Mouse (Mus musculus) lung, embryonic 16.5 days (tissue): Measurements from ENCODE around the gene Rsu1. TPM values are rescaled to one million over a fixed set of nuclear protein-coding genes. Genes with fewer than 3 reads are reported as not detected.
"Not testable (repeated sequence)": the region's sequence is repeated elsewhere in the genome, so short reads cannot be mapped to it uniquely, and the experiment has no call there.

Experiments used
- ATAC-seq: fragments of 200-750 bp; cut with Nextera tagmentation; 2 replicates; pipeline ENCODE4 v1.8.0; 2017; ENCODE audit warnings: low read depth, mild to moderate bottlenecking, moderate library complexity
- H3K27ac ChIP-seq: fragments of 300-500 bp; sonication (generic); 2 replicates; pipeline ENCODE4 v1.5.1; 2014; ENCODE audit warnings: mild to moderate bottlenecking, control low read depth, low read length
- H3K27me3 ChIP-seq: fragments of 300-500 bp; sonication (generic); 2 replicates; pipeline ENCODE4 v1.6.1; 2014; ENCODE audit warnings: low read depth, low read length, mixed read lengths; ENCODE audit not compliant: control insufficient read depth, insufficient read depth
- H3K36me3 ChIP-seq: fragments of 300-500 bp; sonication (generic); 2 replicates; pipeline ENCODE4 v1.6.1; 2014; ENCODE audit warnings: low read length; ENCODE audit not compliant: control insufficient read depth, insufficient read depth
- H3K4me1 ChIP-seq: fragments of 300-500 bp; sonication (generic); replicated peaks from 2 replicates; pipeline ENCODE4 v1.6.1; 2014; ENCODE audit warnings: low read length, mixed read lengths; ENCODE audit not compliant: control insufficient read depth, insufficient read depth
- H3K4me2 ChIP-seq: fragments of 300-500 bp; sonication (generic); 2 replicates; pipeline ENCODE4 v1.6.1; 2014; ENCODE audit warnings: low read depth, low read length, control low read depth
- H3K4me3 ChIP-seq: fragments of 300-500 bp; sonication (generic); 2 replicates; pipeline ENCODE4 v1.5.1; 2014; ENCODE audit warnings: mild to moderate bottlenecking, low read length, control low read depth
- H3K9ac ChIP-seq: fragments of 300-500 bp; sonication (generic); 2 replicates; pipeline ENCODE4 v1.6.1; 2014; ENCODE audit warnings: low read length, control low read depth
- H3K9me3 ChIP-seq: fragments of 300-500 bp; sonication (generic); 2 replicates; pipeline ENCODE4 v1.6.1; 2016; ENCODE audit warnings: low read length; ENCODE audit not compliant: control insufficient read depth
- WGBS: fragments of 180-500 bp; shearing (Covaris S2); extraction: QIAGEN DNeasy Blood & Tissue Kit; methylation state at CpG from one replicate; pipeline ENCODE4 v1.1.7; 2014; 5-methylcytosine and 5-hydroxymethylcytosine counted together
- polyA plus RNA-seq: library from polyadenylated mRNA; unstranded; fragments of >200 nt; fragmentation: Nextera tagmentation; extraction: Ambion mirVana; gene quantifications from 2 replicates; pipeline ENCODE4 v1.2.1, GENCODE M21; 2015

Gene Rsu1
- polyA plus RNA-seq, 1 experiment from 2014 or later, result 187 TPM

DNA sequence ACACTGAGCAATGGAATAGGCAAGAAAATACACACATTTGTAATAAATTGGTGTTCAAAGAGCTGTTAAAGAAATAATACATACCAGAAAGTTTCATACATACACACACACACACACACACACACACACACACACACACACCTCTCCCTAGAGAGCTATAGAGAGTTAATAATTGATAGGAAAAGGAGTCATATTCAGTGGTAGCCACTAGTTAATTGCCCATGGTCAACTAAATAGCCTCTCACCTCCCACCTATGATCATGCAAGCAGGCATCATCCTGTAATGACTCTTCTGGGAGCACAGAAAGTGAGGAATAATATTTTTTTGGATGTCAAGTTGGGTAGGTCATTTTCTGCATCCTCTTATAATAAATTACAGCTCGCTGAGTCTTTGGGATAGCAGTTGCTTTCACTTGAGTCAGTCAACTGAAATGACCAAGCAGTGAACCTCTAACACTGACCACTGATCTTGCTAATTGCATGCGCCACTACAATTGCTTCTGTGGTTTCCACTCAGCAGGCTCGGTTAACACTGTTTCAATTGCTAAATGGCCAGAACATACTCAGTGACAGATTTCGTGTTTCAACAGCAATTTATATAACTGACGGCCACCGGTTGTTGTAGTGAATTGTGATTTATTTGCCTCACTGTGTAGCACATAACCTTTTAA, 68.3 kb downstream of the Rsu1 start:
- no peak overlapping the region for H3K9ac ChIP-seq
- H3K36me3 ChIP-seq, result no peaks in the 10 kb centered on the region
- WGBS, result 91% methylated on average over 6 of the region's 6 CpGs
- H3K4me3 ChIP-seq, result no peak overlapping the region
- H3K4me1 ChIP-seq, result no peaks in the 10 kb centered on the region
- ATAC-seq, result no peak
- no peaks in the 10 kb centered on the region for H3K9me3 ChIP-seq
- H3K27me3 ChIP-seq, result no peaks in the 10 kb centered on the region
- H3K4me2 ChIP-seq, result no peak overlapping the region
- H3K27ac ChIP-seq, result no peak overlapping the region

DNA sequence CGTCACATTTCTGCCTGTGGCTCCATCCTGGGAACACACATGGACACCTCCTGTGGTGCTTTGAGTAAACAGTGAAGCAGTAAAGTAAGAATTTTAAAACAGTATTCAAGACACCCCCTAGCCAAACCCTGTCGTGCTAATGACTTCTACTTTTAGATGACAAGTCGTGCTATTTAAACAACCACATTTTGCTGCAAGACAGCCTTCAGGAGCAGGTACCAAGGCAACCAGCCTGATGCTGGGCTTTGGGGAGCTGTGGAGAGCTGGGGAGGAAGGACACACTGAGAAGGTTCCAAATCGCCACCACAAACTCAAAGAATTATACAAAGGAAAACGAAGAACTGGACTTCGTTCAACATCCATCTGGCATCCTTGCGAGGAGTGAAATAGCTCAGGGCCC, 71.5 kb downstream of the Rsu1 start:
- Histone ChIP-seq H3K27ac (no peak overlapping the region), H3K4me1 (no peaks in the 10 kb centered on the region), H3K9ac (no peak overlapping the region), H3K4me3 (no peak overlapping the region), H3K36me3 (no peaks in the 10 kb centered on the region), H3K4me2 (no peak overlapping the region), H3K9me3 (no peaks in the 10 kb centered on the region), H3K27me3 (no peaks in the 10 kb centered on the region)
- 73% methylated on average over 7 of the region's 7 CpGs for WGBS
- ATAC-seq, result no peak

- H3K27me3 ChIP-seq, result no peaks in the 10 kb centered on the region
- no peak overlapping the region for H3K27ac ChIP-seq
- WGBS, result 53% methylated on average over 2 of the region's 2 CpGs
- no peaks in the 10 kb centered on the region for H3K9me3 ChIP-seq
- H3K36me3 ChIP-seq, result no peaks in the 10 kb centered on the region
- H3K9ac ChIP-seq, result no peak overlapping the region
- H3K4me2 ChIP-seq, result no peak overlapping the region
- ATAC-seq, result no peak
- no peak overlapping the region for H3K4me3 ChIP-seq
- H3K4me1 ChIP-seq, result no peaks in the 10 kb centered on the region
Observed at GRCm38 (mm10) chr2:13199033-13199432, 72.2 kb downstream of the Rsu1 start.

DNA sequence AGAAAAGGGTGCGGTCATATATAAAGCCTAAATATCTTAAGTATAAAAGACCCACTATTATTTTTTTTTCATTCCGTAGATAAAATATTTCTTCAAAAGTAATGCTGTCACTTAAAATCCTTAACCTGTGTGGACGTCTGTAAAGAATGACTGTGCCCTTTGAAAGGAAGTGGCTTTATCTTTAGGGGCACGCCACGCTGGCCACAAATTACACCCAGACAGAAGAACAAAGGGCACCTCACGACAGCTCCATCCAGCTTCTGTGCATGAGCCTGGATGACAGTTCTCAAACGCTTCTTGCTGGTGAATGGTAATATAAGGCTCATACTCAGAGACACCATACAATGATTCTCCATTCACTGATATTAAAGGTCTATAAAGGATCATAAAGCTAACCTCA, 75.7 kb downstream of the Rsu1 start:
- 61% methylated on average over 7 of the region's 7 CpGs for WGBS
- no peak overlapping the region for H3K4me3 ChIP-seq
- H3K36me3 ChIP-seq, result no peaks in the 10 kb centered on the region
- no peak overlapping the region for H3K27ac ChIP-seq
- H3K9me3 ChIP-seq, result no peaks in the 10 kb centered on the region
- H3K4me2 ChIP-seq, result no peak overlapping the region
- H3K4me1 ChIP-seq, result no peaks in the 10 kb centered on the region
- H3K9ac ChIP-seq, result no peak overlapping the region
- H3K27me3 ChIP-seq, result no peaks in the 10 kb centered on the region
- ATAC-seq, result no peak

- H3K27ac ChIP-seq, result no peak overlapping the region
- H3K9me3 ChIP-seq, result no peaks in the 10 kb centered on the region
- no peak overlapping the region for H3K4me3 ChIP-seq
- H3K36me3 ChIP-seq, result no peaks in the 10 kb centered on the region
- ATAC-seq, result no peak
- WGBS, result 79% methylated on average over 1 of the region's 1 CpGs
- H3K27me3 ChIP-seq, result no peaks in the 10 kb centered on the region
- no peak overlapping the region for H3K4me2 ChIP-seq
- H3K9ac ChIP-seq, result no peak overlapping the region
- H3K4me1 ChIP-seq, result no peaks in the 10 kb centered on the region
Observed at GRCm38 (mm10) chr2:13192157-13192556, 79.1 kb downstream of the Rsu1 start.

DNA sequence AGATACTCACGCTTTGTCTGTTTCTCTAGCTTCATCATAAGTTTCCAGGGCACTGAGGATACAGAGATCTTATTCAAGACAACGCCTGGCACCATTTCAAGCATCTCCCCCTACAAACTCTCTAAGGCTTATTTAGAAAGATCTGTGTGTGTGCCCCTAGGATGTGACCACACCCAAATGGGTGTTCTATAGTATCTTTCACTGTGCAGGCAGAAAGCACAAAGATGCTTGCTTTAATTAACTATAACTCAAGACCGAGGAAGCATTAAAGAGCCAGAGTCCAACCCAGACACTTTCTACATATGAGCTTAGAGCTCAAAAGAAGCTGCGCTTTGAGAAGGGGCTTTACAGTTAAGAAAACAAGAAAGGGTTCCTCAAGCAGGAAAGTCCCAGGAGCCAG, 80.4 kb downstream of the Rsu1 start:
- Histone ChIP-seq H3K9me3 (no peaks in the 10 kb centered on the region), H3K27me3 (no peaks in the 10 kb centered on the region), H3K36me3 (no peaks in the 10 kb centered on the region), H3K4me3 (no peak overlapping the region), H3K4me1 (no peaks in the 10 kb centered on the region), H3K4me2 (no peak overlapping the region), H3K27ac (no peak overlapping the region), H3K9ac (no peak overlapping the region)
- WGBS, result 92% methylated on average over 4 of the region's 4 CpGs
- ATAC-seq, result no peak

DNA sequence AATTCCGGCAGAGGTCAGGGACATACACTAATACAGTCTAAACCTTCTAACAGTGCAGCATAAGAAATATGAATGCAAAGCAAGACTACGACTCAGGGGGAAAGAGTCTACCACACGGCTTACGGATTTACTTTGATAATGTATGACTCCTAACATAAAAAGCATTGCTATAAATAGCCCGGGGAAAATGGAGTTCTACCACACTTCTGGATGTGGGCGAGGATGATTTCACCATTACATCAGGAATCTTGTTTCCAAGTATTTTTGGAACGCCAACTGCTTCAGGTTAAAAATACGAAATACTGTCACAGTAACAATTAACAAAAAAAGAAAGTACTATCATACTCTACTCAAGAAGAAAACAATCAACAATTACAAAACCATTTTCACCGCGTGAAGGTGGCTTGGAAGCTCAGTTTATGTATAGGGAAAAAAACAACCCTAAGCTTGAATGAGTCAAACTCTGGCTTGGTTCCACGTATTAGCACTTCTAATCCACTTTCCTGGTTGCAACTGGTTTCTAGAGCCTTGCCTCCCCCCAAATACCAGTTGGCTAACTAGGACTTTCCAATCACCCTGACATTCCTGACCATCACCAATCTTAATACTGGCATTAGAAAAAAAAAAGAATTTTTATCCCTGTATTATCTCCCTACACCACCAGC, 82.3 kb downstream of the Rsu1 start:
- H3K4me3 ChIP-seq, result no peak overlapping the region
- WGBS, result 84% methylated on average over 11 of the region's 11 CpGs
- no peaks in the 10 kb centered on the region for H3K36me3 ChIP-seq
- no peak overlapping the region for H3K27ac ChIP-seq
- no peaks in the 10 kb centered on the region for H3K27me3 ChIP-seq
- H3K9ac ChIP-seq, result no peak overlapping the region
- H3K4me2 ChIP-seq, result no peak overlapping the region
- no peaks in the 10 kb centered on the region for H3K9me3 ChIP-seq
- no peaks in the 10 kb centered on the region for H3K4me1 ChIP-seq
- ATAC-seq, result no peak

- Histone ChIP-seq H3K27ac (no peak overlapping the region), H3K9ac (no peak overlapping the region), H3K27me3 (no peaks in the 10 kb centered on the region), H3K36me3 (no peaks in the 10 kb centered on the region), H3K4me3 (no peak overlapping the region), H3K4me2 (no peak overlapping the region), H3K9me3 (no peaks in the 10 kb centered on the region), H3K4me1 (no peaks in the 10 kb centered on the region)
- ATAC-seq, result no peak
- 83% methylated on average over 3 of the region's 3 CpGs for WGBS
Observed at GRCm38 (mm10) chr2:13183124-13183523, 88.1 kb downstream of the Rsu1 start.

- not testable (repeated sequence) for ATAC-seq, H3K4me3 ChIP-seq, H3K4me1 ChIP-seq, H3K9me3 ChIP-seq, H3K27ac ChIP-seq, H3K36me3 ChIP-seq, H3K27me3 ChIP-seq, H3K4me2 ChIP-seq, H3K9ac ChIP-seq
- no CpG with 5 or more reads among the region's 3 CpGs for WGBS
Observed at GRCm38 (mm10) chr2:13181899-13182298, 89.3 kb downstream of the Rsu1 start.
